Comparison of ENCODE assay signal across 10 mouse cellular contexts in genomic region chr11:8916081-8916671, GRCm38 (mm10). TPM values are rescaled to one million over a fixed set of nuclear protein-coding genes. Genes with fewer than 3 reads are reported as not detected.
DNase-seq lines count a peak whose midpoint lies in the region; ATAC-seq lines count a peak whose summit lies in the region.
"Had no signal": no experiment of that assay in that cellular context is flagged by ENCODE, and none has a peak within 500 bp of the region (broad histone marks: within the 10 kb centered on the region; RNA-seq: fewer than 3 reads in every experiment).

No protein-coding gene starts in this region.

- H3K9ac ChIP-seq in neural tube, embryonic 11.5 days (ENCODE audit: low read length), result no peak overlapping the region
- H3K9ac ChIP-seq in hindbrain, embryonic 16.5 days (ENCODE audit: low read depth, low read length), result no peak overlapping the region
- no peak overlapping the region for H3K9ac ChIP-seq in liver, embryonic 12.5 days
- H3K9ac ChIP-seq: lung, embryonic 15.5 days had no signal

- no peak overlapping the region for H3K27ac ChIP-seq in neural tube, embryonic 11.5 days (ENCODE audit: low read depth, low read length)
- H3K27ac ChIP-seq in hindbrain, embryonic 16.5 days (ENCODE audit: low read depth, low read length), result no peak overlapping the region
- no peak overlapping the region for H3K27ac ChIP-seq in liver, embryonic 12.5 days
- H3K27ac ChIP-seq: limb, embryonic 10.5 days; lung, embryonic 15.5 days had no signal

- no peaks in the 10 kb centered on the region for H3K4me1 ChIP-seq in neural tube, embryonic 11.5 days (ENCODE audit: control insufficient read depth, insufficient read depth, low read length)
- H3K4me1 ChIP-seq in hindbrain, embryonic 16.5 days (ENCODE audit: control insufficient read depth, insufficient read depth, low read depth, low read length), result no peaks in the 10 kb centered on the region
- H3K4me1 ChIP-seq in liver, embryonic 12.5 days, result no peaks in the 10 kb centered on the region
- H3K4me1 ChIP-seq: limb, embryonic 10.5 days; lung, embryonic 15.5 days had no signal

- H3K36me3 ChIP-seq in neural tube, embryonic 11.5 days (ENCODE audit: control insufficient read depth, insufficient read depth, low read length), result no peaks in the 10 kb centered on the region
- H3K36me3 ChIP-seq in hindbrain, embryonic 16.5 days (ENCODE audit: control insufficient read depth, insufficient read depth, low read length), result no peaks in the 10 kb centered on the region
- no peaks in the 10 kb centered on the region for H3K36me3 ChIP-seq in liver, embryonic 12.5 days
- H3K36me3 ChIP-seq: limb, embryonic 10.5 days; lung, embryonic 15.5 days had no signal

- no peak overlapping the region for H3K4me3 ChIP-seq in neural tube, embryonic 11.5 days (ENCODE audit: low read depth, low read length)
- no peak overlapping the region for H3K4me3 ChIP-seq in hindbrain, embryonic 16.5 days (ENCODE audit: low read length)
- H3K4me3 ChIP-seq in liver, embryonic 12.5 days, result no peak overlapping the region
- H3K4me3 ChIP-seq: limb, embryonic 10.5 days; lung, embryonic 15.5 days; myocyte had no signal

- no peak overlapping the region for H3K4me2 ChIP-seq in neural tube, embryonic 11.5 days (ENCODE audit: low read depth)
- no peak overlapping the region for H3K4me2 ChIP-seq in hindbrain, embryonic 16.5 days (ENCODE audit: low read length)
- H3K4me2 ChIP-seq in liver, embryonic 12.5 days, result no peak overlapping the region
- H3K4me2 ChIP-seq: lung, embryonic 15.5 days had no signal

- H3K9me3 ChIP-seq in neural tube, embryonic 11.5 days (ENCODE audit: control insufficient read depth, low read length), result no peaks in the 10 kb centered on the region
- no peaks in the 10 kb centered on the region for H3K9me3 ChIP-seq in hindbrain, embryonic 16.5 days (ENCODE audit: control insufficient read depth, low read length)
- no peaks in the 10 kb centered on the region for H3K9me3 ChIP-seq in liver, embryonic 12.5 days (replicated peaks)
- H3K9me3 ChIP-seq: limb, embryonic 10.5 days; lung, embryonic 15.5 days had no signal

- ATAC-seq in neural tube, embryonic 11.5 days (ENCODE audit: insufficient read depth, low FRiP score, low TSS enrichment), result peak; percentile 48; the same call in 1 of the 2 replicates
- peak; percentile 99 for ATAC-seq in hindbrain, embryonic 16.5 days
- no peak for ATAC-seq in liver, embryonic 12.5 days

- H3K27me3 ChIP-seq in neural tube, embryonic 11.5 days (ENCODE audit: control insufficient read depth, insufficient read depth, low read length), result no peaks in the 10 kb centered on the region
- no peaks in the 10 kb centered on the region for H3K27me3 ChIP-seq in hindbrain, embryonic 16.5 days (replicated peaks; ENCODE audit: control insufficient read depth, insufficient read depth, low read length)
- H3K27me3 ChIP-seq in liver, embryonic 12.5 days (replicated peaks), result no peaks in the 10 kb centered on the region
- H3K27me3 ChIP-seq: lung, embryonic 15.5 days had no signal

- WGBS in neural tube, embryonic 11.5 days, result 79% methylated on average over 8 of the region's 8 CpGs
- 44% methylated on average over 8 of the region's 8 CpGs for WGBS in hindbrain, embryonic 16.5 days
- WGBS in liver, embryonic 12.5 days (ENCODE audit: insufficient replicate concordance), result 70% methylated on average over 8 of the region's 8 CpGs

- no peak for DNase-seq in neural tube, embryonic 11.5 days (ENCODE audit: low spot score)
- DNase-seq in neural tube, embryonic 10.5 days (ENCODE audit: extremely low spot score, low spot score), result no peak
- DNase-seq in embryo, embryonic 10.5 days (ENCODE audit: low spot score), result peak; percentile 6
- no peak for DNase-seq in spleen, postnatal 36 days (ENCODE audit: low spot score in 2 of 2)
- DNase-seq in ovary, adult 18-20 months (ENCODE audit: low spot score), result no peak

RNA-seq across cellular contexts. Expression of gene Pkd1l1, which starts 56.9 kb away (rescaled TPM):
- 0.25 and 0.27 TPM in 2 replicates for polyA plus RNA-seq in neural tube, embryonic 11.5 days (2014; fragmentation: Nextera tagmentation; extraction: Ambion mirVana)
- 0.14 and 0.25 TPM in 2 replicates for polyA plus RNA-seq in hindbrain, embryonic 16.5 days (2015; fragmentation: Nextera tagmentation; extraction: Ambion mirVana)
- polyA plus RNA-seq in liver, embryonic 12.5 days (2016; fragmentation: Nextera tagmentation; extraction: Ambion mirVana), result 0.06 and 0.22 TPM in 2 replicates
- polyA plus RNA-seq: limb, embryonic 10.5 days; myocyte had no signal
